Mouse (Mus musculus): ENCODE measurements at regions not wholly inside any gene's neighbourhood (a gene's known extent, or its start where the extent isn't known, plus 50 kb on each side); places are given as distances from the start of the nearest gene placed in this dataset.

DNA sequence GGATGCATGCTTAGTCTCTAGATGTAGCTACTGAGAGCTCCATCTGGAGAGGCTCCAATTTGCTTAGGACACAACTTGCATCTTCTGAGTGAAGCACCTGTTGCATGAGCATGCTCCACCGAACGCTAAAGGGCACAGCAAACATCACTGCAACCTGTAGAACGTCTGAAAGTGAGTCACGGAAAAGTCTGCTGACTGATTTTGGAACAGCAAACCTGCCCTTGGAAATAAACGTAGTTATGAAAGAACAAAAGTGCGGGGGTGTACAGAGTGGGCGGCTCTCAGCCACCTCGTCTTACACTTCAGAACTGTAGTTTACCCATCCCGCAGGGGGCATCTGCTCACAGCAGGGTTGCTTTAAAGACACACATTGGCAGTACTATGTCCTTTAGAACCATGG is 97.0 kb upstream of the Rxylt1 start:
- no peak for DNase-seq
- no peak overlapping the region for H3K4me3 ChIP-seq (replicated peaks; ENCODE audit: insufficient read depth, low read depth, low read length)
- H3K4me1 ChIP-seq (ENCODE audit: control insufficient read depth, insufficient read depth, low read length): no peaks in the 10 kb centered on the region
- no peak overlapping the region for H3K27ac ChIP-seq (ENCODE audit: insufficient read depth, low read length)
- H3K27me3 ChIP-seq (ENCODE audit: control insufficient read depth, insufficient read depth, low read length): no peaks in the 10 kb centered on the region
- 73% methylated on average over 9 of the region's 9 CpGs for WGBS
- TF ChIP-seq CTCF (IDR thresholded peaks at IDR 0.05; ENCODE audit: borderline replicate concordance, insufficient read depth, low read depth, low read length) (no peak), POLR2A (IDR thresholded peaks at IDR 0.05; ENCODE audit: borderline replicate concordance, insufficient read depth, low read length) (no peak)

DNA sequence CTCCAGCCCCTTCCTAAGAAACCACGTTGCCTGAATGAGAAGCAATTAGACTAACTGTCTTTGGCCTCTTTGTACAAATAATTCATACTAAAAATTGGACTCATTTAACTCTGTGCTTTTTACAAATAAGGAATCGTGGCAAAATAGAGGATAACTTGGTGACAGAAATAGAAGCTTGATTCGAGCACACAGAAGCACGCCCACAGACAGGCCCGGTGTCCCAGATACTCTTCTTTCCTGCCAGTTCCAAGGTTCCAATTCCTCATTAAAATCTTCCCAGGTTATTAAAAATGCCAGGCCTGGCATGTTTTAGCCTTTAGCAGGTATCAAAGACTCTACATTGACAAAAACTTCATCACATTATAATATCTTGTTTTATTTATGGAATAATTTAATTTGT is 96.2 kb upstream of the Rxylt1 start:
- Histone ChIP-seq H3K4me1 (ENCODE audit: control insufficient read depth, insufficient read depth, low read length) (no peaks in the 10 kb centered on the region), H3K27me3 (ENCODE audit: control insufficient read depth, insufficient read depth, low read length) (no peaks in the 10 kb centered on the region), H3K4me3 (replicated peaks; ENCODE audit: insufficient read depth, low read depth, low read length) (no peak overlapping the region), H3K27ac (ENCODE audit: insufficient read depth, low read length) (no peak overlapping the region)
- TF ChIP-seq CTCF (IDR thresholded peaks at IDR 0.05; ENCODE audit: borderline replicate concordance, insufficient read depth, low read depth, low read length) (no peak), POLR2A (IDR thresholded peaks at IDR 0.05; ENCODE audit: borderline replicate concordance, insufficient read depth, low read length) (no peak)
- 81% methylated on average over 5 of the region's 5 CpGs for WGBS
- DNase-seq: no peak

DNA sequence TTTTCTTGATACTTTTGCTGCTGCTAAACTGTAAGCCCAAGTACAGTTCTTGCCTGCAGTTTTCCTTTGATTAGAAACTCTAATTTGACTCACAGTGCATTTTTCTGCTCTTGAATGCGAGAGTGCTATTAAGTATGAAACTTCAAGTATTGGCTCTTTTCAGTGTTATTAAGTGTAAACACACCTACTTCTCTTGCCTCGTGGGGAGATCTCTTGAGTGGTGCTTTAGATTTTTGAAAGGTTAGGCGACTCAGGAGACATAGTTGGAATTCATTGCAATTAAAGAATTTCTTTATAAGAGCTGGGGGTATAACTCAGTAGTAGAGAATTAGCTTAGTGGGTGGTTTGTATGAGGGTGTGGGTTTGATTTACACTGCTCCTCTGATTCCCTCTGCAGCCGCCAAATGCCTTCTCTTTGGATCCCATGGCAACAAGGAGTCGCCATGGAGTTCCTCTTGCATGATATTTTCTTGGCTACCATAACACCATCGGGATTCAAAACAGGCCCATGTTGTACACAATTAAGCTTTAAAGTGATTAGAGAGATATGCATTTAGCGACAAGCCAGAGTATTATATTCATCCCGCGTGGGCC is 88.1 kb upstream of the Rxylt1 start:
- H3K4me3 ChIP-seq (replicated peaks; ENCODE audit: insufficient read depth, low read depth, low read length): no peak overlapping the region
- H3K27me3 ChIP-seq (ENCODE audit: control insufficient read depth, insufficient read depth, low read length): no peaks in the 10 kb centered on the region
- WGBS: 23% methylated on average over 9 of the region's 9 CpGs
- TF ChIP-seq POLR2A (IDR thresholded peaks at IDR 0.05; ENCODE audit: borderline replicate concordance, insufficient read depth, low read length) (no peak), CTCF (IDR thresholded peaks at IDR 0.05; ENCODE audit: borderline replicate concordance, insufficient read depth, low read depth, low read length) (no peak)
- H3K4me1 ChIP-seq (ENCODE audit: control insufficient read depth, insufficient read depth, low read length): no peaks in the 10 kb centered on the region
- no peak overlapping the region for H3K27ac ChIP-seq (ENCODE audit: insufficient read depth, low read length)
- no peak for DNase-seq

DNA sequence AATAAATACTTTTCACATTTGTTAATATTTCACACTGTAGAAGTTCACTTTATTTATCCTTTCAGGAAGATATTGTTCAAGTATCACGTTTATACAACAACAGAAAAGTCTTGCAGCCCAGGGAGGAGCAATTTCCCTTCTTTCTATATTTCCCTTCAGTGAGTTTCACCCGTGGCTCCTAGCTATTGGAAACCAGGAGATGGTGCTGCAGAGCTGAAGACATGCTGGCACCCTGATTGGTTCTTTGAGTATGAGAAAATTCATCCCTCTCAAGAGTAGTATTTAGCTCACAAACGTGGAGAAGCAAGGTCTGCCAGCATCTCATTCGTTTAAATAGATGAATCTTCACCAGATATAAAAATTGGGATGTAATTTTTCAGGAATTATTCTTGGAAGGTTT is 85.9 kb upstream of the Rxylt1 start:
- H3K4me1 ChIP-seq (ENCODE audit: control insufficient read depth, insufficient read depth, low read length): no peaks in the 10 kb centered on the region
- H3K27ac ChIP-seq (ENCODE audit: insufficient read depth, low read length): no peak overlapping the region
- TF ChIP-seq POLR2A (IDR thresholded peaks at IDR 0.05; ENCODE audit: borderline replicate concordance, insufficient read depth, low read length) (no peak), CTCF (IDR thresholded peaks at IDR 0.05; ENCODE audit: borderline replicate concordance, insufficient read depth, low read depth, low read length) (no peak)
- no peak for DNase-seq
- 22% methylated on average over 4 of the region's 4 CpGs for WGBS
- H3K4me3 ChIP-seq (replicated peaks; ENCODE audit: insufficient read depth, low read depth, low read length): no peak overlapping the region
- H3K27me3 ChIP-seq (ENCODE audit: control insufficient read depth, insufficient read depth, low read length): no peaks in the 10 kb centered on the region

DNA sequence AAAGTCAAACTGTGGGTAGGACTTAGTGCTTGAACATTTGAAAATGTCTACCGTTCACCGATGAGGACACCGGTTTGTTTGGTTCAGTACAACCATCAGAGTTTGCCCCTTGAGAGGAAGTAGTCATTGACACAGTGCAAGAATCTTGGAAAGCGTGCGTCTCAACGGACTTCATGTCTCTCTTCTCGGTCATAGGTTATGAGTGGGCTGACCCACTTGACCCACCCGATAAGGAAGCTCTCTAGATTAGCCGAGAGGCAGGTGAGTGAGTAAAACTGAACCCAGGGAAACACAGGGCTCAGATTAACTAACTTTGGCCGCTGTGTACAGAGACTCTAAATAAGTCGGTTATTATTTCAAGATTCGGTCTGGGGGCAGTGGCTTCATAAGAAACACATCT is 51.9 kb upstream of the Rxylt1 start:
- H3K4me3 ChIP-seq (replicated peaks; ENCODE audit: insufficient read depth, low read depth, low read length): no peak overlapping the region
- H3K27ac ChIP-seq (ENCODE audit: insufficient read depth, low read length): no peak overlapping the region
- no peak for TF ChIP-seq POLR2A (IDR thresholded peaks at IDR 0.05; ENCODE audit: borderline replicate concordance, insufficient read depth, low read length)
- no peak for TF ChIP-seq CTCF (IDR thresholded peaks at IDR 0.05; ENCODE audit: borderline replicate concordance, insufficient read depth, low read depth, low read length)
- H3K4me1 ChIP-seq (ENCODE audit: control insufficient read depth, insufficient read depth, low read length): no peaks in the 10 kb centered on the region
- H3K27me3 ChIP-seq (ENCODE audit: control insufficient read depth, insufficient read depth, low read length): no peaks in the 10 kb centered on the region
- no peak for DNase-seq
- 91% methylated on average over 12 of the region's 12 CpGs for WGBS

DNA sequence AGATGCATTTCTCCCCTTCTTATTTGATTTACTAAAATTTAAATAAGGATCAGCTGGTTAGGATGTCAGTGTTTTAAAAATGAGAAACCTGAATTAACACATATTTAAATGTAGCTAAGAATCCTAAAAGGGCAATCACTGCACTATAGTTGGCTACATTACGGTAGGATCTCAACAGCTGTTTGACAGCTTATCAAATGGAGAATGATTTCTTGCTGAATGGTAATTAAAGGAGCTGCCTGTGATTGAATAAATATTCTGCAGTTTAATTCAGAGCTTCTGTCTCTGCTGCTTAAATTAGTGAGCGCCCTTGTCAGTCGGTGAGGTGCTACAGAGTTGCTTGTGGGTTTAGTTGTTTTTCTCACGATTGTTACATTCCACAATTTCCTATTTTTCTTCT is 51.4 kb upstream of the Rxylt1 start:
- no peak for DNase-seq
- Histone ChIP-seq H3K4me1 (ENCODE audit: control insufficient read depth, insufficient read depth, low read length) (no peaks in the 10 kb centered on the region), H3K4me3 (replicated peaks; ENCODE audit: insufficient read depth, low read depth, low read length) (no peak overlapping the region), H3K27me3 (ENCODE audit: control insufficient read depth, insufficient read depth, low read length) (no peaks in the 10 kb centered on the region), H3K27ac (ENCODE audit: insufficient read depth, low read length) (no peak overlapping the region)
- WGBS: 83% methylated on average over 4 of the region's 4 CpGs
- no peak for TF ChIP-seq POLR2A (IDR thresholded peaks at IDR 0.05; ENCODE audit: borderline replicate concordance, insufficient read depth, low read length)
- TF ChIP-seq CTCF (IDR thresholded peaks at IDR 0.05; ENCODE audit: borderline replicate concordance, insufficient read depth, low read depth, low read length): no peak
